Mouse (Mus musculus): ENCODE data around the gene Gm10488.
"Not testable (repeated sequence)": the region's sequence is repeated elsewhere in the genome, so short reads cannot be mapped to it uniquely, and the experiment has no call there.

The Gm10488 gene

DNA sequence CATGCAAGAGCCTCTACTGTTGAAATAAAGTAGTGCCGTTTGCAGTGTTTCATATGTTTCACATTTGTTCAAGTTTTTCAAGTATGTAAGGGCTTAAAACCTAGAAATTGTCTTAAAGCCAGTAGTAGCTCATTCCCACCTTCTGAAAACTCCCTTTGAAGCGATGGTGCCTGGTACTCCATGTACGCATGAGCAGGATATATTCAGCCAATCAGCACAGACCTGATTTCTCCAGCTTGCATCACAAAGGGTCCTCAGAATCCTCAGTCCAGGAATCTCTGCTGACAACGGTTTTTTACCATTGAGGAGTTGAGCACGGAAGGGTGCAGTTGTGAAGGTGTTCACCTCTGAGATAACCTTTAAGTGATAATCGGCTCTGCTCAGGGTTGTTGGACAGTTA, at the start of gene Gm10488:
Gm10488 (plus strand) TSS at position 301 of the 400 bp plus-strand sequence.
- not testable (repeated sequence) for DNase-seq (ENCODE audit: low read depth, low spot score)

Measured in retina, adult 2 months (tissue).